Mouse (Mus musculus) liver, embryonic 13.5 days (tissue): ENCODE measurements around the gene Pafah1b1. TPM values are rescaled to one million over a fixed set of nuclear protein-coding genes. Genes with fewer than 3 reads are reported as not detected.

Experiments used
- ATAC-seq: fragments of 200-750 bp; cut with Nextera tagmentation; 2 replicates; pipeline ENCODE4 v1.8.0; 2017; ENCODE audit warnings: low read depth, mild to moderate bottlenecking, moderate number of reproducible peaks, moderate library complexity
- DNase-seq: peaks from one replicate; pipeline ENCODE4 v3.0.0; 2022
- H3K27ac ChIP-seq: fragments of 300-500 bp; sonication (generic); 2 replicates; pipeline ENCODE4 v1.5.1; 2015; ENCODE audit warnings: moderate library complexity, mild to moderate bottlenecking, inconsistent platforms
- H3K27me3 ChIP-seq: fragments of 300-500 bp; sonication (generic); 2 replicates; pipeline ENCODE4 v1.6.1; 2015; ENCODE audit warnings: mild to moderate bottlenecking, inconsistent platforms
- H3K36me3 ChIP-seq: fragments of 300-500 bp; sonication (generic); 2 replicates; pipeline ENCODE4 v1.6.1; 2015; ENCODE audit warnings: mild to moderate bottlenecking, inconsistent platforms
- H3K4me1 ChIP-seq: fragments of 300-500 bp; sonication (generic); replicated peaks from 2 replicates; pipeline ENCODE4 v1.6.1; 2015; ENCODE audit warnings: inconsistent platforms
- H3K4me2 ChIP-seq: fragments of 300-500 bp; sonication (generic); 2 replicates; pipeline ENCODE4 v1.6.1; 2015; ENCODE audit warnings: inconsistent platforms, mild to moderate bottlenecking, moderate library complexity
- H3K4me3 ChIP-seq: fragments of 300-500 bp; sonication (generic); replicated peaks from 2 replicates; pipeline ENCODE4 v1.5.1; 2015; ENCODE audit warnings: mild to moderate bottlenecking, inconsistent platforms
- H3K9ac ChIP-seq: fragments of 300-500 bp; sonication (generic); 2 replicates; pipeline ENCODE4 v1.6.1; 2015; ENCODE audit warnings: mild to moderate bottlenecking, inconsistent platforms
- H3K9me3 ChIP-seq: fragments of 300-500 bp; sonication (generic); replicated peaks from 2 replicates; pipeline ENCODE4 v1.6.1; 2016; ENCODE audit warnings: inconsistent platforms
- WGBS: fragments of 180-500 bp; shearing (Covaris S2); methylation state at CpG from one replicate; pipeline ENCODE4 v1.1.7; 2015; ENCODE audit not compliant: insufficient replicate concordance; 5-methylcytosine and 5-hydroxymethylcytosine counted together
- polyA plus RNA-seq: library from polyadenylated mRNA; unstranded; fragments of >200 nt; fragmentation: Nextera tagmentation; extraction: Ambion mirVana; gene quantifications from 2 replicates; pipeline ENCODE4 v1.2.1, GENCODE M21; 2015

Gene Pafah1b1
- polyA plus RNA-seq, 1 experiment from 2014 or later: 38.9 TPM

DNA sequence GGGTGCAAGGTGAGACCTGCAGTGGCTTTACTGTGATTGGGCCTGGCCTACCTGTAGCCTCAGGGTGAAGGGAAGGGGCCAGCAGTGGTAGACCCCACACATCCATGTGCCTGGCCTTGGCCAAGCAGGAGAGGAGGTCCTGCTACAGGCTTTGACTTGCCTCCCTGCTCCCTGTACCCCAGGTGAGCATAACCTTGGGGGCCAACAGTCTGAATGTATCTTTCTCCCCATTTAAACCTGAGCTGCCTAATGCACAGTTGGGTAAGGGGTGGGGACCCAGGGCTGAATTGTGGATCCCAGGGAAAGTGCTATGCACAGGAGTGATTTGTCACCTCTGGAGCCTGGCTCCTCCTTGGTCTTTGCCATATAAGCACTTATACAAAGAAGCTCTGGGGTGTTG, 54.3 kb downstream of the Pafah1b1 start:
- ATAC-seq (no peak), DNase-seq (no peak)
- Histone ChIP-seq H3K4me1 (peaks cover 24% of the 10 kb centered on the region), H3K4me3 (no peak overlapping the region), H3K9ac (no peak overlapping the region), H3K4me2 (no peak overlapping the region), H3K36me3 (peaks cover 79% of the 10 kb centered on the region), H3K27me3 (no peaks in the 10 kb centered on the region), H3K27ac (0 out of 2 replicates have a peak overlapping the region, but pooled peaks have one; percentile 43), H3K9me3 (no peaks in the 10 kb centered on the region)

DNA sequence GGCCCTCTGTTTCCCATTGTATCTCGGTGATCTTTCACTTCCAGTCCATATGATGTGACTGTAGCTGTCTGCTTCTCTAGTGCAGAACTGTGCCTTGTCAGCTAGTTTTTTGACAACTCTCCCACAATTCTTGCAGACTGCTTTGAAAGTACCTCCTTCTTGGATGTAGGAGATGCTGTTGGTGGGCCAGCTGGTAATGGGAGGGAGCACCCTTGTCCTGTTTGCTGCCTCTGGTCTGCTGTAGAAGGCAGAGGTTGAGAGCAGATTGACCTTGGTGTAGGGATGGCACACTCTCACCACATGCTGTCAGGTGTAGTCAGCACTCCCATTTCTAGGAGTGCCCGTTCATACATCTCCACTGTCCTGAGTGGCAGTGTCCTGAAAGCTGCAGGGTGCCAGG, 55.5 kb downstream of the Pafah1b1 start:
- Histone ChIP-seq H3K36me3 (peaks cover 80% of the 10 kb centered on the region), H3K4me1 (peaks cover 12% of the 10 kb centered on the region), H3K27me3 (no peaks in the 10 kb centered on the region), H3K4me2 (no peak overlapping the region), H3K27ac (peak overlapping the region; percentile 23; the same call in 1 of the 2 replicates), H3K9ac (no peak overlapping the region), H3K4me3 (no peak overlapping the region), H3K9me3 (no peaks in the 10 kb centered on the region)
- ATAC-seq (no peak), DNase-seq (no peak)
- WGBS: 87% methylated on average over 2 of the region's 2 CpGs

DNA sequence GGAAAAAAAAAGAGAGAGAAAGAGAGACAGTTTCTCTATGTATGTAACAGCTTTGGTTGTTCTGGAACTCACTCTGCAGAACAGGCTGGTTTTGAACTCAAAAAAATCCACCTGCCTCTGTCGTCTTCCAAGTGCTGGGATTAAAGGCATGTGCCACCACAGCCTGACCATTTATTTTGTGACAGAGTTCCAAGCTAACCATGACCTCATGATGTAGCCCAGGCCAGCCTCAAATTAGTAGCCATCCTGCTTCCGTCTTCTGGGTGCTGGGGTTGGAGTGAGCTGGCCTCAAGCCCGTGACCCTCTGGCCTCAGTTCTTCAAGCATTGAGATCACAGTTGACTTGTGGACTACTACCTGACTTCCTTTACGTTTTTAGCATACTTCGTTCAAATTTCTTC, 56.0 kb downstream of the Pafah1b1 start:
- Histone ChIP-seq H3K9me3 (no peaks in the 10 kb centered on the region), H3K36me3 (peaks cover 82% of the 10 kb centered on the region)
- 85% methylated on average over 5 of the region's 5 CpGs for WGBS

DNA sequence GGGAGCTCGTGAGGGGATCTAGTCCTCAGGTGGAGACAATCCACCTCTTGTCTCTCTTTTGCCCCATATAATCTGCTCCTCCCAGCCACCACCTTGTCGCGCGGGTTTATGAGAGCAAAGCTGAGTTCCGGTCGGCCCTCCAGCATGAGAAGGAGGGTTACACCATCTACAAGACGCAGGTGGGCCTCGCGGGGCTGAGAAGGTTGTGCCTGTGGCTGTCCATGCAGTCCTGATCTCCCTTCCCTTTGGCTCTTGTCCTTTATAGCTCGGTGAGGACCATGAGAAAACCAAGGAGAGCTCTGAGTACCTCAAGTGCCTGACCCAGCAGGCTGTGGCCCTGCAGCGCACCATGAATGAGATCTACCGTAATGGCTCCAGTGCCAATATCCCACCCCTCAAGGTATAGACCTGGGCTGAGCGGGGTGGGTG, 56.9 kb downstream of the Pafah1b1 start:
- 89% methylated on average over 13 of the region's 13 CpGs for WGBS
- Histone ChIP-seq H3K36me3 (peaks cover 83% of the 10 kb centered on the region), H3K27ac (no peak overlapping the region; the same call in 1 of the 2 replicates), H3K4me2 (no peak overlapping the region), H3K27me3 (no peaks in the 10 kb centered on the region), H3K4me3 (no peak overlapping the region), H3K9me3 (no peaks in the 10 kb centered on the region), H3K4me1 (no peaks in the 10 kb centered on the region), H3K9ac (no peak overlapping the region)
- DNase-seq (no peak), ATAC-seq (no peak)

More for the DNA sequence above, 56.0 kb downstream of the Pafah1b1 start:
- Histone ChIP-seq H3K4me3 (no peak overlapping the region), H3K4me1 (peaks cover 8% of the 10 kb centered on the region), H3K4me2 (no peak overlapping the region), H3K9ac (no peak overlapping the region), H3K27me3 (no peaks in the 10 kb centered on the region), H3K27ac (no peak overlapping the region)
- ATAC-seq: no peak
- DNase-seq: no peak

DNA sequence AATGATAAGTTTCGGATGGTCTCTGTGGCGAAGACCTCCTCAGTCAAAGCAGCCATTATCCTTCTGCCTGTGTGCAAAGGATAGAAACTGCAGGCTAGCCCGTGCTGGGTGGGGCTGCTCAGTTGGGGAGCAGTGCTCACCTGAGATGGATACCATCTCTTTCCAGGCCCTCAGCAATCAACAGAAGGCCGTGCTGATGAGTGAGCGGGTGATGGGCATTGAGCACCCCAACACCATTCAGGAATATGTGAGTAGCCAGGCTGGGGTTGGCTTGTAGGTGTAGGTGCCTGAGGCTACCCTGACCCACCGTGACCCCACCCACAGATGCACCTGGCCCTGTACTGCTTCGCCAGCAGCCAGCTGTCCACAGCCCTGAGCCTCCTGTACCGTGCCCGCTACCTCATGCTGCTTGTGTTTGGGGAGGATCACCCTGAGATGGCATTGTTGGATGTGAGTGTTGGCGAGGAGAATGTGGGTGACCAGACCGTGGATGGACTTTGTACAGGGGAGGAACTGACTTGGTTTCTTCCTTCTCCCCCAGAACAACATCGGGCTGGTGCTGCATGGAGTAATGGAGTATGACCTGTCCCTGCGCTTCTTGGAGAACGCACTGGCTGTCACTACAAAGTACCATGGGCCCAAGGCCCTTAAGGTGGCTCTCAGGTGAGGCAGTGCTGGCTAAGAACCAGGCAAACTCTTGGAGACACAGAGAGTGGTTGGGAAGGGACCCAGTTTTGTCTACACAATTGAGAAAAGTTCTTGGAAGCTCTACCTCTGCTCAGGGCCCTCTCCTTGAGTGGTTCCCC, 57.5 kb downstream of the Pafah1b1 start:
- Histone ChIP-seq H3K27ac (no peak overlapping the region), H3K4me1 (no peaks in the 10 kb centered on the region), H3K4me3 (no peak overlapping the region), H3K4me2 (no peak overlapping the region), H3K9me3 (no peaks in the 10 kb centered on the region), H3K27me3 (no peaks in the 10 kb centered on the region), H3K9ac (no peak overlapping the region), H3K36me3 (peaks cover 89% of the 10 kb centered on the region)
- 85% methylated on average over 14 of the region's 14 CpGs for WGBS
- no peak for DNase-seq
- no peak for ATAC-seq

DNA sequence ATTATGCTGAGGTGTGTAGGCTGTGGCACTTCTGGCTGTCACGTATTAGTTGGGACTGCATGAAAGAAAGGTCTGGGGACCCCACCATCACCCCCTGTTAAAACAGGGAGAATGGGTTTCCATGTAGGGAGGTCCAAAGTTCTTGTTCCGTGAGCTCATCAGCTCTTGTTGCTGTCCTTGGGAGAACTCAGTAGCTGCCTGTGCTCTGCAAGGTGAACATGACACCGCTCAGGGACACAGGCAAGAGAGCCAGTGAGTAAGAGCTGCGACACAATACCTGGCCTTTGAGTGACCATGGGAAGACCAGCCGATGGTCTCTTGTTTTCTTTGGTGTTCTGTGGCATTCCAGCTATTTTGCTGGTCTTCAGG, 58.2 kb downstream of the Pafah1b1 start:
- Histone ChIP-seq H3K9ac (no peak overlapping the region), H3K4me2 (no peak overlapping the region), H3K27me3 (no peaks in the 10 kb centered on the region), H3K36me3 (peaks cover 96% of the 10 kb centered on the region), H3K4me1 (no peaks in the 10 kb centered on the region), H3K27ac (no peak overlapping the region), H3K9me3 (no peaks in the 10 kb centered on the region), H3K4me3 (no peak overlapping the region)
- ATAC-seq: no peak
- no peak for DNase-seq
- 86% methylated on average over 5 of the region's 5 CpGs for WGBS

DNA sequence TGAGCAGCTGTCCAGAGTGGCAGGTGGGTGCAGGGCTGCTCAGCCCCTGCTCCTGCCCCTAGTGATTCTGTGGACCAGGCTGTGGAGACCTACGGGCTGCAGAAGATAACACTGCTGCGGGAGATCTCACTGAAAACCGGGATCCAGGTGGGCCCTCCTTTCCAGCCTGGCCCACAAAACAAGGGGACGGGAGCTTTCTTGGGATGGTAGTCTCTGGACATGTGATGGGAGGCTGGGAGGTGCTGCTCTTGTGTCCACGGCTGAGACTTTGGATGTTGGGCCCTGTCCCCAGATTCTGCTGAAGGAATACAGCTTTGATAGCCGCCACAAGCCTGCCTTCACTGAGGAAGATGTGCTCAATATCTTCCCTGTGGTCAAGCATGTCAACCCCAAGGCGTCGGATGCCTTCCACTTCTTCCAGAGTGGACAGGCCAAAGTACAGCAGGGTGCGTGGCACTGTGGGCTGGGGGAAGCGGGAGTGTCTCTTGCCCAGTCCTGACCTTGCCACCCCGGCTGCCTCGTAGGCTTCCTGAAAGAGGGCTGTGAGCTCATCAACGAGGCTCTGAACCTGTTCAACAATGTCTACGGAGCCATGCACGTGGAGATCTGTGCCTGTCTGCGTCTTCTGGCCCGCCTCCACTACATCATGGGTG, 58.7 kb downstream of the Pafah1b1 start:
- 85% methylated on average over 17 of the region's 17 CpGs for WGBS
- H3K4me3 ChIP-seq: no peak overlapping the region
- H3K9me3 ChIP-seq: no peaks in the 10 kb centered on the region
- H3K4me2 ChIP-seq: no peak overlapping the region
- H3K36me3 ChIP-seq: peaks cover 100% of the 10 kb centered on the region
- DNase-seq (no peak), ATAC-seq (no peak)
- H3K27ac ChIP-seq: no peak overlapping the region
- H3K4me1 ChIP-seq: no peaks in the 10 kb centered on the region
- no peak overlapping the region for H3K9ac ChIP-seq
- H3K27me3 ChIP-seq: no peaks in the 10 kb centered on the region

DNA sequence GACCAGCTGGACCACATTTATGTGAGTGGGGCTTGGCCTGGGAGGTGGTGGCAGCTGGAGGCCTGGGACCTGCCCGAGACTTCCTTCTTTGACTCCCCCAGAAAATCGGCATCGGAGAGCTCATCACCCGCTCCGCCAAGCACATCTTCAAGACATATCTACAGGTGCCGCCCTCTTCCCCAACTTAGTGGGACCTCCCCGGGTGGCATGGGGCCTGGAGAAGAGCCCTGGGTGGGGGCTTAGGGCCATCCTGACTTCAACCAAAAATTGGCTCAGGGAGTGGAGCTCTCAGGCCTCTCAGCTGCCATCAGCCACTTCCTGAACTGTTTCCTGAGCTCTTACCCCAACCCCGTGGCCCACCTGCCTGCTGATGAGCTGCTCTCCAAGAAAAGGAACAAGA, 59.6 kb downstream of the Pafah1b1 start:
- no peak overlapping the region for H3K4me2 ChIP-seq
- no peak for ATAC-seq
- WGBS: 72% methylated on average over 8 of the region's 8 CpGs
- no peak for DNase-seq
- H3K9ac ChIP-seq: no peak overlapping the region
- H3K27me3 ChIP-seq: no peaks in the 10 kb centered on the region
- no peak overlapping the region for H3K4me3 ChIP-seq
- no peak overlapping the region for H3K27ac ChIP-seq
- H3K4me1 ChIP-seq: no peaks in the 10 kb centered on the region
- H3K9me3 ChIP-seq: no peaks in the 10 kb centered on the region
- H3K36me3 ChIP-seq: peaks cover 100% of the 10 kb centered on the region

DNA sequence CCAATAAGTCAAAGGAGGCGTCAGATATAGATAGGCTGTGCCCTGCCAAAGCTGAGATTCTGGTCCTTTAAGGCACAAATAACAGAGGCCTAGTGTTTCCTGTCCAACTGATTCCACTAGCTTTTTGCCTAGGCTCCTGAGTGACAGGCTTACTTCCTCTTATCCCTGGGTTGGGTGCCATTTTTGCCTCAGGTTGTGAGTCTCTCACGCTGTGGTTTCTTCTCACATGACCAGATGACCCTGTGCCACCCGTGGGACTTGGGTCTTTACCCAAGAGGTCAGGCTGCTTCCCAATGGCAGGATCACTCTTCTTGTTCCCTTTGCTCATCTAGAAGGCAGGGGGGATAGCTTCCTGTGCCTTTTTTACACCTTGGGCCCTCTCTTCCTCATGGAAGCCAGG, 60.2 kb downstream of the Pafah1b1 start:
- Histone ChIP-seq H3K27me3 (no peaks in the 10 kb centered on the region), H3K36me3 (peaks cover 100% of the 10 kb centered on the region), H3K4me2 (no peak overlapping the region), H3K4me3 (no peak overlapping the region), H3K27ac (no peak overlapping the region), H3K9me3 (no peaks in the 10 kb centered on the region), H3K9ac (no peak overlapping the region), H3K4me1 (no peaks in the 10 kb centered on the region)
- WGBS: 53% methylated on average over 3 of the region's 3 CpGs
- no peak for ATAC-seq
- DNase-seq: no peak

DNA sequence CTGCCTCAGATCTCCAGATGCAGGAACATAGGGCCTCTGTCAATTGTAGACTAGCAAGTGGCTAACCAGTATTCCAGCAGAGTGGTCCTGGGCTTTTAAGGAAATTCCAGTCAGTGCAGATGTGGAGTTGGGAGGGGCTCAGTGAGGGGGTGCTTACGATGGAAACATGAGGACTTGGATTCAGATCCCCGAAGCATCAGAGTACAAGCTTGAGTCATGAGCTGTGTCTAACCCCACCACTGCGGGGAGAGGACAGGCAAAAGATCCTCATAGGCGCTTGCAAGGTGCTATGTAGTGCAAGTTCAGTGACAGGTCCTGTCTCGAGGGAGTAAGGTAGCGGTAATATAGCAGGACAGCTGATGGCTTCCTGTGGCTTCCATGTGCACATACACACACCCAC, 62.2 kb downstream of the Pafah1b1 start:
- Histone ChIP-seq H3K4me1 (no peaks in the 10 kb centered on the region), H3K4me3 (no peak overlapping the region), H3K36me3 (peaks cover 100% of the 10 kb centered on the region), H3K9ac (no peak overlapping the region), H3K27me3 (no peaks in the 10 kb centered on the region), H3K9me3 (0 out of 2 replicates have a peak, but pooled peaks cover 3% of the 10 kb centered on the region), H3K27ac (no peak overlapping the region), H3K4me2 (no peak overlapping the region)
- WGBS: 81% methylated on average over 6 of the region's 6 CpGs
- DNase-seq (no peak), ATAC-seq (no peak)

DNA sequence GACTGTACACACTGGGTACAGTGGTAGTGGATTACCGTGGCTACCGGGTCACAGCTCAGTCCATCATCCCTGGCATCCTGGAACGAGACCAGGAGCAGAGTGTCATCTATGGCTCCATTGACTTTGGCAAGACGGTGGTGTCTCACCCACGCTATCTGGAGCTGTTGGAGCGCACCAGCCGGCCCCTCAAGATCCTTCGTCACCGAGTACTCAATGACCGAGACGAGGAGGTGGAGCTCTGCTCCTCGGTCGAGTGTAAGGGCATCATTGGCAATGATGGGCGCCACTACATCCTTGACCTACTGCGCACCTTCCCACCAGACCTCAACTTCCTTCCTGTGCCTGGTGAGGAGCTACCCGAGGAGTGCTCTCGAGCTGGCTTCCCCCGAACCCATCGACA, 62.8 kb downstream of the Pafah1b1 start:
- H3K4me3 ChIP-seq: no peak overlapping the region
- no peaks in the 10 kb centered on the region for H3K4me1 ChIP-seq
- H3K9me3 ChIP-seq: 0 out of 2 replicates have a peak, but pooled peaks cover 3% of the 10 kb centered on the region
- peaks cover 100% of the 10 kb centered on the region for H3K36me3 ChIP-seq
- H3K27ac ChIP-seq: no peak overlapping the region
- DNase-seq: no peak
- H3K9ac ChIP-seq: no peak overlapping the region
- no peak overlapping the region for H3K4me2 ChIP-seq
- no peak for ATAC-seq
- WGBS: 72% methylated on average over 19 of the region's 19 CpGs
- no peaks in the 10 kb centered on the region for H3K27me3 ChIP-seq

DNA sequence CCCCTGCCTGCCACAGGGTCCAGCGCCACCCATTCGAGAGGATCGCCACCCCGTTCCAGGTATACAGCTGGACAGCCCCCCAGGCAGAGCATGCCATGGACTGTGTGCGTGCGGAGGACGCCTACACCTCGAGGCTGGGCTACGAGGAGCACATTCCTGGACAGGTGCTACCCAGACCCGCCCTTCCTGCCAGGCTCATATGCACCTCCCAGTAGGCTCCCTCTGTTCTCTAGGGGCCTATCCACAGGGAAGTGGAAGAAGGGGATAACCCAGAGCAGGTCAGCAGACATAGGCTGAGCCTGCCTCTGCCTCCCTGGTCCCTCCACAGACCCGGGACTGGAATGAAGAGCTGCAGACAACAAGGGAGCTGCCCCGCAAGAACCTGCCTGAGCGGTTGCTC, 64.1 kb downstream of the Pafah1b1 start:
- no peak overlapping the region for H3K9ac ChIP-seq
- no peak for DNase-seq
- no peak overlapping the region for H3K27ac ChIP-seq
- H3K27me3 ChIP-seq: no peaks in the 10 kb centered on the region
- H3K4me2 ChIP-seq: no peak overlapping the region
- H3K4me1 ChIP-seq: 0 out of 2 replicates have a peak, but pooled peaks cover under 1% of the 10 kb centered on the region
- no peak for ATAC-seq
- H3K36me3 ChIP-seq: peaks cover 97% of the 10 kb centered on the region
- H3K4me3 ChIP-seq: no peak overlapping the region
- WGBS: 87% methylated on average over 13 of the region's 13 CpGs
- H3K9me3 ChIP-seq: 0 out of 2 replicates have a peak, but pooled peaks cover 3% of the 10 kb centered on the region
